Mouse (Mus musculus) gastrocnemius, postnatal 14 days (tissue): ENCODE data around the gene Rnf222. TPM values are rescaled to one million over a fixed set of nuclear protein-coding genes. Genes with fewer than 3 reads are reported as not detected.

ENCODE experiments used
- DNase-seq: peaks from one replicate; pipeline ENCODE4 v3.0.0; 2021; ENCODE audit warnings: mixed read lengths
- intact Hi-C: fragments of 180-260 bp; cut with DNase I; formaldehyde crosslinking; loops from one replicate; pipeline ENCODE4 v1.15.1; 2025; ENCODE audit warnings: low total_unique reads
- total RNA-seq, 2 experiments: library from RNA; stranded (reverse); gene quantifications; 2 replicates each; pipeline ENCODE4 v1.2.3; 2021

The Rnf222 gene
- total RNA-seq, 2 experiments from 2014 or later, result not detected

- intact Hi-C loops, result no loop called here
- no peak for DNase-seq
Observed at GRCm38 (mm10) chr11:68884368-68884767, 4.0 kb upstream of the Rnf222 start.

GRCm38 (mm10) chr11:68886091-68886490, 2.3 kb upstream of the Rnf222 start:
- intact Hi-C loops, result no loop called here
- no peak for DNase-seq

- no peak for DNase-seq
- intact Hi-C loops, result no loop called here
Observed at GRCm38 (mm10) chr11:68888653-68889052, 300 bp downstream of the Rnf222 start.

GRCm38 (mm10) chr11:68890625-68891024, 2.3 kb downstream of the Rnf222 start:
- no peak for DNase-seq
- intact Hi-C loops, result no loop called here

GRCm38 (mm10) chr11:68891823-68892222, 3.5 kb downstream of the Rnf222 start:
- intact Hi-C loops, result no loop called here
- DNase-seq, result no peak

GRCm38 (mm10) chr11:68892233-68892832, 4.0 kb downstream of the Rnf222 start:
- intact Hi-C loops, result no loop called here
- no peak for DNase-seq

- no peak for DNase-seq
- intact Hi-C loops, result no loop called here
Observed at GRCm38 (mm10) chr11:68893911-68894464, 5.6 kb downstream of the Rnf222 start.

GRCm38 (mm10) chr11:68896247-68896646, 7.9 kb downstream of the Rnf222 start:
- no peak for DNase-seq
- intact Hi-C loops, result no loop called here

GRCm38 (mm10) chr11:68897120-68897519, 8.8 kb downstream of the Rnf222 start:
- intact Hi-C loops, result no loop called here
- no peak for DNase-seq

- DNase-seq, result no peak
- intact Hi-C loops, result no loop called here
Observed at GRCm38 (mm10) chr11:68897838-68898237, 9.5 kb downstream of the Rnf222 start.

- intact Hi-C loops, result no loop called here
- DNase-seq, result no peak
Observed at GRCm38 (mm10) chr11:68898790-68899189, 10.4 kb downstream of the Rnf222 start.

GRCm38 (mm10) chr11:68899815-68900214, 11.5 kb downstream of the Rnf222 start:
- intact Hi-C loops, result no loop called here
- no peak for DNase-seq

GRCm38 (mm10) chr11:68900519-68901350, 12.4 kb downstream of the Rnf222 start:
- no peak for DNase-seq
- intact Hi-C loops, result no loop called here

GRCm38 (mm10) chr11:68901351-68902046, 13.1 kb downstream of the Rnf222 start, which contains the start of gene Rpl26:
Gene Rpl26, plus strand, starts transcription at chr11:68901583.
- intact Hi-C loops, result no loop called here
- peak; percentile 96 for DNase-seq

- no peak for DNase-seq
- intact Hi-C loops, result no loop called here
Observed at GRCm38 (mm10) chr11:68902047-68902364, 13.7 kb downstream of the Rnf222 start.

GRCm38 (mm10) chr11:68902367-68902766, 14.0 kb downstream of the Rnf222 start:
- DNase-seq, result no peak
- intact Hi-C loops, result no loop called here

- intact Hi-C loops, result no loop called here
- DNase-seq, result no peak
Observed at GRCm38 (mm10) chr11:68902823-68903222, 14.5 kb downstream of the Rnf222 start.

- DNase-seq, result no peak
- intact Hi-C loops, result no loop called here
Observed at GRCm38 (mm10) chr11:68903775-68904174, 15.4 kb downstream of the Rnf222 start.

GRCm38 (mm10) chr11:68904375-68905137, 16.2 kb downstream of the Rnf222 start:
- DNase-seq, result peak; percentile 57
- intact Hi-C loops, result loop anchor here (5.0 kb wide), 2 partner anchors 38 to 78 kb away; no protein-coding TSS in a partner anchor
